Mouse (Mus musculus) embryonic fibroblast, embryonic 13.5 days (primary cell): ENCODE data around the gene Drg2.

Experiments
- CTCF ChIP-seq: IDR thresholded peaks from 2 replicates; pipeline ENCODE4 v1.5.1; 2011; ENCODE audit warnings: mild to moderate bottlenecking, control low read depth, low read length, moderate library complexity, borderline replicate concordance; ENCODE audit not compliant: insufficient read depth
- POLR2A ChIP-seq: IDR thresholded peaks from 2 replicates; pipeline ENCODE4 v1.6.1; 2011; ENCODE audit warnings: low read depth, mild to moderate bottlenecking, control low read depth, low read length, moderate library complexity

DNA sequence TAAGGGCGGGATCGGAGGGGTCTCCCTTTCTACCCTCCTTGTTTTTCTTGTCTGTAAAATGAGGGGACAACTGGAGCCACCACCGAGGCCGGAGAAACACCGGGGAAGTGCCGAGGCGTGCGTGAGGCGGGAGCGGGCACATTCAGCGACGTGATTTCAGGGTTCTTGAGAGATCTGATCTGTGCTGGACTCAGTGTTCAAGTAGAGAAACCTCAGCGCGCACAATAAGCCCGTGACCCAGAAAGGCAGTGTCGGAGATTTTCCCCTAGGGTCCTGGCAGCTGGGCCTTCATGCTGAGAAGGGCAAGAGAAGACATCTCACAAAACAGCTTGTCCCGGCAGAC is 325 bp downstream of the Drg2 start:
- TF ChIP-seq POLR2A = no peak
- no peak for TF ChIP-seq CTCF
